Mouse (Mus musculus): ENCODE data around the gene Vegfd.

DNA sequence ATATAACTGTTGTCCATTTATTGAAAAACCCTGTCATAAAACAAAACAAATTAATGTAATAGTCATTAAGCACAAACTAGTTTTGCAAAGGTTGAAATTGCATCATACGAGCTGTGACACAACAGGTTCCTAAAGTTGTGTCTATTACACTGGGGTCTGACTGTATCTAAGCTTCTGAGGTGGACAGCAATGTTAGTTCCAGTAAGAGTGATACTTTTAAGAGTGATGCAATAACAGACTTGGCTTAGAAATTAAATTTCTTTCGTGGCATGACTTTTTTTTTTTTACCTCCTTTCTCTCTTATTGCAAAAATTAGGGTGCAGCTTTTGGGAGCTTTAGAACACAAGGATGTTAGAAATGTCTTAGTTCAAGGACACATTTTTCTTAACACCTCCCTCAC, 55.0 kb downstream of the Vegfd start:
- TF ChIP-seq CTCF (IDR thresholded peaks at IDR 0.05; ENCODE audit: borderline replicate concordance, control insufficient read depth, extremely low read depth, insufficient read depth, low read length, poor library complexity) (no peak), POLR2A (IDR thresholded peaks at IDR 0.05; ENCODE audit: control insufficient read depth, extremely low read depth, insufficient read depth, low read length, poor library complexity) (no peak)
